Mouse (Mus musculus) ES-E14 (cell line): Measurements from ENCODE around the gene 6430571L13Rik.

Experiments used
- CHD2 ChIP-seq: IDR thresholded peaks from 2 replicates; pipeline ENCODE4 v1.6.1; 2014; ENCODE audit warnings: mild to moderate bottlenecking, low read depth, low read length, inconsistent platforms
- HCFC1 ChIP-seq: IDR thresholded peaks from 2 replicates; pipeline ENCODE4 v1.6.1; 2012; ENCODE audit warnings: low read length, inconsistent platforms, borderline replicate concordance; ENCODE audit not compliant: insufficient read depth
- ZC3H11A ChIP-seq: IDR thresholded peaks from 2 replicates; pipeline ENCODE4 v1.6.1; 2012; ENCODE audit warnings: low read depth, mild to moderate bottlenecking, inconsistent platforms, low read length, borderline replicate concordance

DNA sequence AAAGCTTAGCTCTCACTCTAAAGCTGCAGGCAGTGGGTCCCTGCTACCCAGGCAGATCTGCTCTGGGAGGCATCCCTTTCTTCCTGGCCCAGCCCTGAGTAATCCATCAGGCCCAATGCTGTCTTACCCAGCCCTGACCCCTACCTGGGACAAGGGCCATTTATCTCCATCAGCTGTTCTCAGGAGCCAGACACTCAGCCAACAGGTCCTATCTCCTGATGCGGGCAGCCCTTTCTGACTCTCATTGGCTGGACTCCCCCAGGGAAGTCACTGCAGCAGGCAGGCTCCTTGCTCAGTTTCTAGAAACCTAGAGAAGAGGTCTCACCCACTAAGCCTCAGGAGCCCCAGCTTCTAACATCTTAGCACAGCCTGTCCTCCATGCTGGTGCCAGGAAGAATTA lies 27.9 kb downstream of the 6430571L13Rik start:
- no peak for TF ChIP-seq CHD2
- no peak for TF ChIP-seq HCFC1
- TF ChIP-seq ZC3H11A: no peak
